ENCODE assay signal across 14 mouse cellular contexts in genomic region chr8:93228673-93229370, GRCm38 (mm10). TPM values are rescaled to one million over a fixed set of nuclear protein-coding genes. Genes with fewer than 3 reads are reported as not detected.
A peak's percentile ranks its signal among the peaks of the same experiment; 100 is the strongest.
DNase-seq lines count a peak whose midpoint lies in the region; ATAC-seq lines count a peak whose summit lies in the region.
"Had no signal": no experiment of that assay in that cellular context is flagged by ENCODE, and none has a peak within 500 bp of the region (broad histone marks: within the 10 kb centered on the region; RNA-seq: fewer than 3 reads in every experiment).

No protein-coding gene starts in this region.

- 77% methylated on average over 11 of the region's 11 CpGs for WGBS in hindbrain, embryonic 13.5 days

- H3K9ac ChIP-seq in hindbrain, embryonic 13.5 days = no peak overlapping the region
- H3K9ac ChIP-seq: hindbrain, embryonic 12.5 days had no signal

- no peak overlapping the region for H3K4me2 ChIP-seq in hindbrain, embryonic 13.5 days
- H3K4me2 ChIP-seq: hindbrain, embryonic 12.5 days had no signal

- H3K27ac ChIP-seq in hindbrain, embryonic 13.5 days = no peak overlapping the region
- H3K27ac ChIP-seq: hindbrain, embryonic 12.5 days had no signal

- no peak for ATAC-seq in hindbrain, embryonic 13.5 days (ENCODE audit: low FRiP score)

- peak; percentile 5 for DNase-seq in embryo, embryonic 11 days
- DNase-seq in embryo, embryonic 9.5 days (ENCODE audit: extremely low spot score) = no peak
- peak; percentile 21 for DNase-seq in adipocyte (ENCODE audit: low spot score)
- DNase-seq in kidney, postnatal 10 days = peak; percentile 15
- DNase-seq in lung, postnatal 14 days = peak; percentile 13
- DNase-seq in c-Kit-positive CD71-positive TER-119-positive erythroid progenitor cells, embryonic 14.5 days (ENCODE audit: low spot score) = no peak
- no peak for DNase-seq in thymus, postnatal 14 days
- DNase-seq: left cerebral cortex, postnatal 4 days; right cerebral cortex, postnatal 4 days had no signal

- no peaks in the 10 kb centered on the region for H3K9me3 ChIP-seq in hindbrain, embryonic 13.5 days
- H3K9me3 ChIP-seq: hindbrain, embryonic 12.5 days had no signal

- no peak overlapping the region for H3K4me3 ChIP-seq in hindbrain, embryonic 13.5 days
- H3K4me3 ChIP-seq: hindbrain, embryonic 12.5 days; megakaryocyte, embryonic 14.5 days had no signal

- no peaks in the 10 kb centered on the region for H3K4me1 ChIP-seq in hindbrain, embryonic 13.5 days (replicated peaks)
- H3K4me1 ChIP-seq: hindbrain, embryonic 12.5 days; megakaryocyte, embryonic 14.5 days had no signal

- no peaks in the 10 kb centered on the region for H3K36me3 ChIP-seq in hindbrain, embryonic 13.5 days
- H3K36me3 ChIP-seq: hindbrain, embryonic 12.5 days had no signal

- H3K27me3 ChIP-seq in hindbrain, embryonic 13.5 days = no peaks in the 10 kb centered on the region
- H3K27me3 ChIP-seq: hindbrain, embryonic 12.5 days; megakaryocyte, embryonic 14.5 days had no signal

RNA-seq across cellular contexts. Expression of gene Ces1e, which starts 0.6 kb away (rescaled TPM):
- polyA plus RNA-seq in hindbrain, embryonic 13.5 days (2015; fragmentation: Nextera tagmentation; extraction: Ambion mirVana) = not detected in 2 replicates
- polyA plus RNA-seq: C2C12; frontal cortex, adult 2 months; hindbrain, embryonic 12.5 days had no signal

RNA-seq across cellular contexts. Expression of gene Ces1d, which starts 31.2 kb away (rescaled TPM):
- polyA plus RNA-seq in hindbrain, embryonic 13.5 days (2015; fragmentation: Nextera tagmentation; extraction: Ambion mirVana) = 0.21 and 0.26 TPM in 2 replicates
- polyA plus RNA-seq: C2C12 had no signal

RNA-seq across cellular contexts. Expression of gene Ces1f, which starts 50.7 kb away (rescaled TPM):
- polyA plus RNA-seq in hindbrain, embryonic 13.5 days (2015; fragmentation: Nextera tagmentation; extraction: Ambion mirVana) = not detected in 2 replicates
- polyA plus RNA-seq: C2C12; hindbrain, embryonic 12.5 days had no signal

Comparison
In these comparisons a context has a peak if more than half of its experiments do, and no peak if none do; other contexts are left out.
1. DNase-seq: peak in embryo, embryonic 11 days (single experiment), adipocyte (single experiment), kidney, postnatal 10 days (single experiment) and lung, postnatal 14 days (single experiment); none in embryo, embryonic 9.5 days (single experiment), c-Kit-positive CD71-positive TER-119-positive erythroid progenitor cells, embryonic 14.5 days (single experiment) and thymus, postnatal 14 days (single experiment).